Mouse (Mus musculus) midbrain, embryonic 10.5 days (tissue): ENCODE results near the gene Stam. TPM values are rescaled to one million over a fixed set of nuclear protein-coding genes. Genes with fewer than 3 reads are reported as not detected.
"Not testable (repeated sequence)": the region's sequence is repeated elsewhere in the genome, so short reads cannot be mapped to it uniquely, and the experiment has no call there.

Experiments
- DNase-seq: peaks from one replicate; pipeline ENCODE4 v3.0.0-alpha.2; 2017; ENCODE audit warnings: low spot score
- H3K27ac ChIP-seq: fragments of 300-500 bp; sonication (generic); replicated peaks from 2 replicates; pipeline ENCODE4 v1.5.1; 2016; ENCODE audit warnings: mild to moderate bottlenecking
- H3K27me3 ChIP-seq: fragments of 300-500 bp; sonication (generic); 2 replicates; pipeline ENCODE4 v1.6.1; 2016; ENCODE audit warnings: low read depth, mild to moderate bottlenecking; ENCODE audit not compliant: poor library complexity, severe bottlenecking
- H3K36me3 ChIP-seq: fragments of 300-500 bp; sonication (generic); 2 replicates; pipeline ENCODE4 v1.6.1; 2016; ENCODE audit warnings: mild to moderate bottlenecking, moderate library complexity
- H3K4me1 ChIP-seq: fragments of 300-500 bp; sonication (generic); 2 replicates; pipeline ENCODE4 v1.6.1; 2016
- H3K4me3 ChIP-seq: fragments of 300-500 bp; sonication (generic); 2 replicates; pipeline ENCODE4 v1.5.1; 2016; ENCODE audit warnings: mild to moderate bottlenecking, moderate library complexity
- H3K9me3 ChIP-seq: fragments of 300-500 bp; sonication (generic); replicated peaks from 2 replicates; pipeline ENCODE4 v1.6.1; 2016; ENCODE audit warnings: mild to moderate bottlenecking
- WGBS: fragments of 180-500 bp; shearing (Covaris S2); methylation state at CpG from one replicate; pipeline ENCODE4 v1.1.7; 2016; 5-methylcytosine and 5-hydroxymethylcytosine counted together
- polyA plus RNA-seq: library from polyadenylated mRNA; unstranded; fragments of >200 nt; fragmentation: Nextera tagmentation; extraction: Ambion mirVana; gene quantifications from 2 replicates; pipeline ENCODE4 v1.2.1, GENCODE M21; 2016

The Stam gene
- polyA plus RNA-seq, 1 experiment from 2014 or later: 96.4 TPM

- H3K4me3 ChIP-seq: no peak overlapping the region
- no peaks in the 10 kb centered on the region for H3K36me3 ChIP-seq
- no peaks in the 10 kb centered on the region for H3K9me3 ChIP-seq
- no peak overlapping the region for H3K27ac ChIP-seq
- H3K27me3 ChIP-seq: no peaks in the 10 kb centered on the region
- no peak for DNase-seq
- H3K4me1 ChIP-seq: no peaks in the 10 kb centered on the region
- WGBS: 85% methylated on average over 2 of the region's 2 CpGs
Measured at GRCm38 (mm10) chr2:14065704-14066650, 7.9 kb upstream of the Stam start.

DNA sequence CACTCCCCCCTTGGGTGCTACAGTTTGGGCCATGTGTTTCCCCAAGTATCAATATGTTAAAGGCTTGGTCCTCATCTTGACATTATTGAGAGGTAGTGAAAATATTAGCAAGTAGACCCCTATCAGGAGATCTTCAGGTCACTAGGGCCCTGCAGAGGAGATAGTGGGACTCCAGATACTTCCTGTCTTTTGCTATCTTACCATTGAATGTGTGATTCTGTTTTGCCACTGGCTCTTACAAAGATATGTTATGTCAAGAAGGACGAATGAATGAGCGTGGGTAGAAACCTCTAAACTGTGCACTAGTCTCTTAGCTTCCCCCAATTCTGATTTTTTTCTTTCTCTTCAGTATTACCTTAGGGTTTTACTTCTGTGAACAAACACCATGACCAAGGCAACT lies 4.9 kb upstream of the Stam start:
- H3K9me3 ChIP-seq: no peaks in the 10 kb centered on the region
- H3K36me3 ChIP-seq: no peaks in the 10 kb centered on the region
- H3K27me3 ChIP-seq: no peaks in the 10 kb centered on the region
- no peak overlapping the region for H3K4me3 ChIP-seq
- no peak for DNase-seq
- 81% methylated on average over 2 of the region's 2 CpGs for WGBS
- H3K4me1 ChIP-seq: peaks cover 8% of the 10 kb centered on the region
- H3K27ac ChIP-seq: no peak overlapping the region

GRCm38 (mm10) chr2:14070466-14070865 lies 3.4 kb upstream of the Stam start:
- no peak overlapping the region for H3K27ac ChIP-seq
- no peaks in the 10 kb centered on the region for H3K9me3 ChIP-seq
- H3K36me3 ChIP-seq: no peaks in the 10 kb centered on the region
- H3K4me3 ChIP-seq: no peak overlapping the region
- DNase-seq: no peak
- peaks cover 16% of the 10 kb centered on the region for H3K4me1 ChIP-seq
- 84% methylated on average over 8 of the region's 8 CpGs for WGBS
- H3K27me3 ChIP-seq: no peaks in the 10 kb centered on the region

DNA sequence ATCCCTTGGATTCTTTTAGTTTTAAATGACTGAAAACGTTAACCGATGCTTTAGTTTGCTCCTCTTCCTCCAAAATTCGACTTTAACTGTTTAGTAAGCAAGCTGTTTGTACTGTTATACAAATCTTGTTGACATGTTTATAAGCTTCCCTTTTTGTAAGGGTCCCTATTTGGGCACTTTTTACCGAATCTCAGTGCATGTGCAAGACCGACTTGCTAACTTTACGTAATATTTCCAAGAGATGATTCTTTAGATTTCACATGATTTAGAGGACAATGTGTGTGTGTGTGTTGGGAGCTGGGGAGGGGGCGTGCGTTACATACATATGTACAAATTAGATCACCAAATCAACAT lies 913 bp upstream of the Stam start:
- H3K36me3 ChIP-seq: peaks cover 2% of the 10 kb centered on the region; the same call in 1 of the 2 replicates

DNA sequence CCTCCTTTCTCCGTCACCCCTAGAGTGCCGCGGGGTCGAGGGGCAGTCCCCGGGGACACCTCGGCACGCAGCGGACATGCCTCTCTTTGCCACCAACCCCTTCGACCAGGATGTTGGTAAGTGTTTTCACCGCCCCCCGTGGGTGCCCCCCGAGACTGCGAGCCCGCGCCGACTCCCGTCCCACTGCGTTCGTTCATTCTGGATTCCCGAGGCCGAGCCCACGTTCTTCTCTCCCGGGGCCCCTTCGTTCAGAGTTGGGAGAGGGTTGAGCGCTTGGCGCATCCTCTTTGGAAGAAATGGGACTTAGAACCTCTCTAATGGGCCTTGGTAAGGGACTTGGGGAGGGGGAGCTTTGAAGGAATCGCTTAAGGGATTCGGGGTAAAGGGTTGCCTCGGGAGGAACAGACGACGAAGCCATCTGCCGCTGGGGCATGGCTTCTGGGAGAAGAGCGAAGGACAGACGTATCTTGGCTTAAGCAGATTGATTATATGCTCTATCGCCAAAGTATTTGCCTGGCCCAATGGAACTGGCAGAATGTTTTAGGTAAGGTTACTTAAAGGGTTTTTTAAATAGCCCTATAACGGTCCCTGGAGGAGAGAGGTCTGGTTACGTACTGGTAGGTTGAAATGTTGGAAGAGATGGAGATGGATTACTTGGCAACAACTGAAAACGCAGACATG lies 463 bp downstream of the Stam start:
- Histone ChIP-seq H3K4me3 (peak overlapping the region; percentile 86), H3K9me3 (no peaks in the 10 kb centered on the region), H3K36me3 (peaks cover 5% of the 10 kb centered on the region; the same call in 1 of the 2 replicates), H3K27me3 (no peaks in the 10 kb centered on the region), H3K4me1 (peaks cover 26% of the 10 kb centered on the region), H3K27ac (peak overlapping the region; percentile 100)
- no peak for DNase-seq
- WGBS: under 1% methylated on average over 38 of the region's 38 CpGs

More for the DNA sequence above, 913 bp upstream of the Stam start:
- WGBS: 25% methylated on average over 8 of the region's 8 CpGs
- H3K9me3 ChIP-seq: no peaks in the 10 kb centered on the region
- peaks cover 26% of the 10 kb centered on the region for H3K4me1 ChIP-seq
- no peaks in the 10 kb centered on the region for H3K27me3 ChIP-seq
- no peak for DNase-seq
- H3K27ac ChIP-seq: peak overlapping the region; percentile 100
- peak overlapping the region; percentile 86 for H3K4me3 ChIP-seq

- H3K4me3 ChIP-seq, H3K27me3 ChIP-seq, H3K36me3 ChIP-seq, H3K27ac ChIP-seq, H3K9me3 ChIP-seq, DNase-seq: not testable (repeated sequence)
- 90% methylated on average over 9 of the region's 9 CpGs for WGBS
- H3K4me1 ChIP-seq: peaks cover 18% of the 10 kb centered on the region
Measured at GRCm38 (mm10) chr2:14078527-14078926, 4.6 kb downstream of the Stam start.

GRCm38 (mm10) chr2:14100533-14100932 lies 26.6 kb downstream of the Stam start:
- peaks cover 44% of the 10 kb centered on the region for H3K36me3 ChIP-seq
- peaks cover 13% of the 10 kb centered on the region for H3K9me3 ChIP-seq
- H3K27ac ChIP-seq: no peak overlapping the region
- H3K4me1 ChIP-seq: no peaks in the 10 kb centered on the region
- no peak for DNase-seq
- H3K4me3 ChIP-seq: no peak overlapping the region
- no peaks in the 10 kb centered on the region for H3K27me3 ChIP-seq

DNA sequence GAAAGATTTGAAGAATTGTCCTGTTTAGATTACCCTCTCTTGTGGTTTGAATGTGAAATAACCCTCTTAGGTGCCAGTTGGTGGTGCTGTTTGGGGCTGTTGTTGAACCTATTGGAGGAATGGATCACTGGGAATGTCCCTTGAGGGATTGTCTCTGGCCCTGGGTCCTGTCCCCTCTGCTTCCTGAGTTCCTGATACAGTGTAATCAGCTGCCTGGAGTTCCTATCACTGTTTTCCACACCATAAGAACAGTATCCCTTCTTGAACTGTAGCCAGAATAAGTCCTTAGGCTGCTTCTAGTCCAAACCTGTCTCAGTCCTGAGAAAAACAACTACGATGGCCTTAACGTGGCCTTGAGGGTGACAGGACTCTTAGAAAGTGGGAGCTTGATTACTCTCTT lies 28.7 kb downstream of the Stam start:
- 94% methylated on average over 2 of the region's 2 CpGs for WGBS
- Histone ChIP-seq H3K9me3 (no peaks in the 10 kb centered on the region), H3K4me1 (no peaks in the 10 kb centered on the region)

DNA sequence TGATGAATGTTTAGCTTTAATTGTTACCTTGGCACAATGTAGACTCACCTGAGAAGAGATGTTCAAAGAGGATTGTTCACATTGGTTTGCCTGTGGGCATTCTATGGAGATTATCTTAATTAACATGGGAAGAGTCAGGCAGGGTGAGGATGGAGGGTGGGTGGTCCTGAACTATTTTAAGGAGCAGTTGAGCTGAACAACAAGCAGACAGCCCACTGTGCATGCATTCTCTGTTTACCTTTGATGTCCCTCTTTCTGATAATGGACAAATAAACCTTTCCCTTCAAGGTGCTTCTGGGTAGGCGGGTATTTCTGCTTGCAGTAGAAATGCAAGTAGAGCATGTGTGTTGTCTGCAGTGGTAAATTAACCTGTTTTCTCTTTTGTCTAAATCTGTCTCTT lies 30.0 kb downstream of the Stam start:
- H3K27me3 ChIP-seq: no peaks in the 10 kb centered on the region
- no peaks in the 10 kb centered on the region for H3K4me1 ChIP-seq
- H3K36me3 ChIP-seq: peaks cover 37% of the 10 kb centered on the region
- no peak overlapping the region for H3K4me3 ChIP-seq
- no peak overlapping the region for H3K27ac ChIP-seq
- no peaks in the 10 kb centered on the region for H3K9me3 ChIP-seq
- 74% methylated on average over 1 of the region's 1 CpGs for WGBS
- no peak for DNase-seq

More for the DNA sequence above, 28.7 kb downstream of the Stam start:
- Histone ChIP-seq H3K27ac (no peak overlapping the region), H3K36me3 (peaks cover 31% of the 10 kb centered on the region), H3K4me3 (no peak overlapping the region), H3K27me3 (no peaks in the 10 kb centered on the region)
- no peak for DNase-seq

DNA sequence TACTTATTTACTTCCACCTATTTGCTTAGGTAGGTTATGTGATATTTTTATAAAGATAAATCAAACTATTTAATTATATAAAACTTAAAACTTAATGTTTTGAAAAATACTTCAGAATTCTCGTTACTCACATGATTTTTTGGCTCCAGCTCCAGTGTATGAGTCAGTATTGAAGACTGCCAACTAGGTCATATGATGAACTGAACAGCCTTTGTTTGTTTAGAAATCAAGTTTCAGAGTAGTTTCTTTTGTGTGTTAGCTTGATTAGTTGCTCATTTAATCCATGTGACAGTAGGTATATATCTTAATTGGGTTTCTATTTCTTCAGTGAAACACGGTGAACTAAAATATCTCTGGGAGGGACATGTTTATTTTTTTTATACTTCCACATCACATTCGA lies 33.8 kb downstream of the Stam start:
- no peak overlapping the region for H3K27ac ChIP-seq
- no peak for DNase-seq
- H3K9me3 ChIP-seq: no peaks in the 10 kb centered on the region
- 89% methylated on average over 3 of the region's 3 CpGs for WGBS
- no peak overlapping the region for H3K4me3 ChIP-seq
- H3K36me3 ChIP-seq: peaks cover 33% of the 10 kb centered on the region
- H3K4me1 ChIP-seq: no peaks in the 10 kb centered on the region
- no peaks in the 10 kb centered on the region for H3K27me3 ChIP-seq

DNA sequence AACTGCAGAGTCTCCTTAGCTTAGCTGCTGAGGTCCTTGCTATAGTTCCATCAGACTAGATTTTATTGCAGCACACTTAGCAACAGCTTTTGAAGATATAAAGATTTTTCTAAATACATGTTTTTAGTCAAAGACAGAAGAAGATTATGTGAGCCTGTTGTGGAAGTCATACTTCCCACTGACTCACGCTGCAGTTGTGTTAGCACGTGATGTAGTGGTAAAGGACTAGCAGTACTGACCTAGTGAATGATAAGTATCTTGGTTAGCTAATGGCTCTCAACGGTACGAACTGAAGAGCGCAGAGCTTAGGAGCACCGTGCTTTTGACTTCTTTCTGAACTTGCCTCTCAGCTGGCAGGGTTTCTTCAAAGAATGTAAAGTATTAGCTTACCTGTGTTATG lies 52.5 kb downstream of the Stam start:
- Histone ChIP-seq H3K9me3 (no peaks in the 10 kb centered on the region), H3K4me3 (no peak overlapping the region), H3K36me3 (peaks cover 41% of the 10 kb centered on the region), H3K4me1 (0 out of 2 replicates have a peak, but pooled peaks cover 3% of the 10 kb centered on the region), H3K27ac (no peak overlapping the region), H3K27me3 (no peaks in the 10 kb centered on the region)
- WGBS: 94% methylated on average over 6 of the region's 6 CpGs
- DNase-seq: no peak

DNA sequence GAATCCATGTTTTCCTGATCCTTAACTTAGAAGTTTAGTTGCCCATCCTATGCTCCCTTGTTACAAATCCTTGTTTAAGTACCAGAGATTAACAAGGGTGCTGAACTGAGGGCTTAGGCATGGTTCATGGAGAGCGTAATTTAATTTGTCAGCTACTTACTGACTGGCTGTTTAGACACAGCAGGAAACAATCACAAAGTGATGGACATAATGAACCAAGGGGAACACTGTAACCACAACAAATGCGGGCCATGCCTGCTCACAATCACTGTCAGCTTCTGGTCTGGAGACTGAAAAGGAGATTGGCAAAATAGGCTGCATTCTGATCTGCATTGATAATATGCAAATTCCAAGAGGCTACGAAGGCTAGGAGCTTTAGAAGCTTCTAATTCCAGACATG lies 53.7 kb downstream of the Stam start:
- Histone ChIP-seq H3K36me3 (peaks cover 54% of the 10 kb centered on the region), H3K4me1 (0 out of 2 replicates have a peak, but pooled peaks cover 3% of the 10 kb centered on the region), H3K4me3 (no peak overlapping the region), H3K27me3 (no peaks in the 10 kb centered on the region), H3K27ac (no peak overlapping the region), H3K9me3 (no peaks in the 10 kb centered on the region)
- no peak for DNase-seq
- WGBS: 53% methylated on average over 3 of the region's 3 CpGs
